Mouse (Mus musculus) MEL (cell line): Measurements from ENCODE around the gene Pla2g6. TPM values are rescaled to one million over a fixed set of nuclear protein-coding genes. Genes with fewer than 3 reads are reported as not detected.

Experiments used
- DNase-seq: peaks from one replicate; pipeline ENCODE4 v3.0.0; 2011; ENCODE audit warnings: low read depth, low spot score
- H3K27ac ChIP-seq: 2 replicates; pipeline ENCODE4 v1.5.1; 2012; ENCODE audit warnings: low read depth, mild to moderate bottlenecking, control low read depth, low read length, moderate library complexity; ENCODE audit not compliant: control insufficient read depth
- H3K27me3 ChIP-seq, 2 experiments: fragments of 150-350 bp in 1 of 2; sonication (generic) in 1 of 2; 2 replicates each; pipeline ENCODE4 v1.6.1; 2012; ENCODE audit warnings: low read length in 2 of 2, mild to moderate bottlenecking in 2 of 2, improper control_type of control experiment in 1 of 2, moderate library complexity in 1 of 2; ENCODE audit not compliant: insufficient read depth in 2 of 2, control insufficient read depth in 1 of 2
- H3K36me3 ChIP-seq, 2 experiments: 2 replicates each; pipeline ENCODE4 v1.6.1; 2012 to 2014; ENCODE audit warnings: low read length in 2 of 2, improper control_type of control experiment in 1 of 2, inconsistent platforms in 1 of 2, mild to moderate bottlenecking in 1 of 2; ENCODE audit not compliant: insufficient read depth in 2 of 2, control insufficient read depth in 1 of 2
- H3K4me1 ChIP-seq, 2 experiments: fragments of 150-350 bp in 1 of 2; sonication (generic) in 1 of 2; 2 replicates each; pipeline ENCODE4 v1.6.1; 2012; ENCODE audit warnings: low read length in 2 of 2, improper control_type of control experiment in 1 of 2, mild to moderate bottlenecking in 1 of 2; ENCODE audit not compliant: insufficient read depth in 2 of 2, control insufficient read depth in 1 of 2
- H3K4me3 ChIP-seq, 2 experiments: fragments of 150-350 bp in 1 of 2; sonication (generic) in 1 of 2; 2 replicates each; pipeline ENCODE4 v1.5.1; 2012; ENCODE audit warnings: low read depth in 2 of 2, low read length in 2 of 2, mild to moderate bottlenecking in 2 of 2, moderate library complexity in 2 of 2, control low read depth in 1 of 2, improper control_type of control experiment in 1 of 2; ENCODE audit not compliant: control insufficient read depth in 1 of 2, insufficient read depth in 1 of 2
- H3K79me2 ChIP-seq: 2 replicates; pipeline ENCODE4 v1.6.1; 2012; ENCODE audit warnings: mild to moderate bottlenecking, low read length, moderate library complexity; ENCODE audit not compliant: control insufficient read depth, poor library complexity, insufficient read depth
- H3K9ac ChIP-seq: 2 replicates; pipeline ENCODE4 v1.6.1; 2012; ENCODE audit warnings: low read depth, mild to moderate bottlenecking, control low read depth, low read length, moderate library complexity; ENCODE audit not compliant: control insufficient read depth, poor library complexity, severe bottlenecking
- H3K9me3 ChIP-seq: fragments of 150-350 bp; sonication (generic); replicated peaks from 2 replicates; pipeline ENCODE4 v1.6.1; 2012; ENCODE audit warnings: mild to moderate bottlenecking, low read length, improper control_type of control experiment, moderate library complexity; ENCODE audit not compliant: insufficient read depth
- BHLHE40 ChIP-seq: IDR thresholded peaks from 2 replicates; pipeline ENCODE4 v1.6.1; 2012; ENCODE audit warnings: low read depth, mild to moderate bottlenecking, inconsistent platforms, low read length, improper control_type of control experiment, borderline replicate concordance
- CHD1 ChIP-seq: IDR thresholded peaks from 2 replicates; pipeline ENCODE4 v1.6.1; 2012; ENCODE audit warnings: low read depth, mild to moderate bottlenecking, inconsistent platforms, low read length, improper control_type of control experiment
- CHD2 ChIP-seq: IDR thresholded peaks from 2 replicates; pipeline ENCODE4 v1.6.1; 2011; ENCODE audit warnings: low read length, improper control_type of control experiment
- CTCF ChIP-seq, 3 experiments: IDR thresholded peaks in 2 of 3; conservative IDR thresholded peaks in 1 of 3; 2 replicates each; pipeline ENCODE4 v1.5.1; 2011 to 2012; ENCODE audit warnings: low read length in 3 of 3, low read depth in 2 of 3, mild to moderate bottlenecking in 2 of 3, improper control_type of control experiment in 1 of 3, inconsistent platforms in 1 of 3, mixed read lengths in 1 of 3, moderate library complexity in 1 of 3; ENCODE audit not compliant: control insufficient read depth in 1 of 3, insufficient read depth in 1 of 3, poor library complexity in 1 of 3, severe bottlenecking in 1 of 3
- E2F4 ChIP-seq: IDR thresholded peaks from 2 replicates; pipeline ENCODE4 v1.6.1; 2011; ENCODE audit warnings: low read depth, low read length, improper control_type of control experiment, borderline replicate concordance
- ETS1 ChIP-seq: IDR thresholded peaks from 2 replicates; pipeline ENCODE4 v1.6.1; 2012; ENCODE audit warnings: low read depth, mild to moderate bottlenecking, inconsistent platforms, low read length, improper control_type of control experiment, moderate library complexity
- HCFC1 ChIP-seq: IDR thresholded peaks from 2 replicates; pipeline ENCODE4 v1.6.1; 2012; ENCODE audit warnings: low read depth, mild to moderate bottlenecking, inconsistent platforms, low read length, improper control_type of control experiment, moderate library complexity
- MAFK ChIP-seq: IDR thresholded peaks from 2 replicates; pipeline ENCODE4 v1.6.1; 2011; ENCODE audit warnings: low read depth, mild to moderate bottlenecking, low read length, improper control_type of control experiment, borderline replicate concordance
- MAX ChIP-seq: IDR thresholded peaks from 2 replicates; pipeline ENCODE4 v1.6.1; 2011; ENCODE audit warnings: low read length, improper control_type of control experiment
- MAZ ChIP-seq: IDR thresholded peaks from 2 replicates; pipeline ENCODE4 v1.6.1; 2012; ENCODE audit warnings: low read depth, mild to moderate bottlenecking, inconsistent platforms, low read length, improper control_type of control experiment
- MXI1 ChIP-seq: IDR thresholded peaks from 2 replicates; pipeline ENCODE4 v1.6.1; 2011; ENCODE audit warnings: mild to moderate bottlenecking, low read depth, low read length, improper control_type of control experiment
- MYB ChIP-seq: IDR thresholded peaks from 2 replicates; pipeline ENCODE4 v1.6.1; 2011; ENCODE audit warnings: mild to moderate bottlenecking, low read depth, low read length, improper control_type of control experiment
- MYC ChIP-seq: IDR thresholded peaks from 2 replicates; pipeline ENCODE4 v1.6.1; 2011; ENCODE audit warnings: low read depth, mild to moderate bottlenecking, low read length, improper control_type of control experiment, moderate library complexity
- NELFE ChIP-seq: IDR thresholded peaks from 2 replicates; pipeline ENCODE4 v1.6.1; 2011; ENCODE audit warnings: low read depth, low read length, improper control_type of control experiment
- POLR2A ChIP-seq, 2 experiments: IDR thresholded peaks; 2 replicates each; pipeline ENCODE4 v1.6.1; 2011 to 2012; ENCODE audit warnings: low read length in 2 of 2, mild to moderate bottlenecking in 2 of 2, control low read depth in 1 of 2, improper control_type of control experiment in 1 of 2, low read depth in 1 of 2, moderate library complexity in 1 of 2; ENCODE audit not compliant: control insufficient read depth in 1 of 2, insufficient read depth in 1 of 2, poor library complexity in 1 of 2
- POLR2AphosphoS2 ChIP-seq: IDR thresholded peaks from 2 replicates; pipeline ENCODE4 v1.6.1; 2011; ENCODE audit warnings: low read length, improper control_type of control experiment
- SMC3 ChIP-seq: IDR thresholded peaks from 2 replicates; pipeline ENCODE4 v1.6.1; 2011; ENCODE audit warnings: low read depth, low read length, improper control_type of control experiment
- TAL1 ChIP-seq: IDR thresholded peaks from 2 replicates; pipeline ENCODE4 v1.6.1; 2012; ENCODE audit warnings: mild to moderate bottlenecking, inconsistent platforms, low read length, moderate library complexity, mixed read lengths
- UBTF ChIP-seq: IDR thresholded peaks from 2 replicates; pipeline ENCODE4 v1.6.1; 2012; ENCODE audit warnings: low read depth, mild to moderate bottlenecking, inconsistent platforms, low read length, improper control_type of control experiment, moderate library complexity, borderline replicate concordance; ENCODE audit not compliant: insufficient read depth
- USF1 ChIP-seq: IDR thresholded peaks from 2 replicates; pipeline ENCODE4 v1.6.1; 2014; ENCODE audit warnings: low read depth, mild to moderate bottlenecking, inconsistent platforms, low read length, improper control_type of control experiment, moderate library complexity
- ZMIZ1 ChIP-seq: IDR thresholded peaks from 2 replicates; pipeline ENCODE4 v1.6.1; 2012; ENCODE audit warnings: low read depth, mild to moderate bottlenecking, inconsistent platforms, low read length, improper control_type of control experiment, moderate library complexity
- ZNF384 ChIP-seq: IDR thresholded peaks from 2 replicates; pipeline ENCODE4 v1.6.1; 2012; ENCODE audit warnings: low read depth, mild to moderate bottlenecking, inconsistent platforms, low read length, improper control_type of control experiment
- polyA plus RNA-seq, 2 experiments: library from polyadenylated mRNA; stranded (reverse) in 1 of 2; unstranded in 1 of 2; fragments of >175 nt in 1 of 2; fragments of >200 nt in 1 of 2; gene quantifications; 2 replicates each; pipeline versions ENCODE4 v1.2.1 to v1.2.4; 2012; ENCODE audit warnings: low replicate concordance in 2 of 2, low read depth in 1 of 2; ENCODE audit not compliant: insufficient read length in 2 of 2, insufficient read depth in 1 of 2, missing spikeins in 1 of 2
- total RNA-seq: library from RNA; depleted of rRNA; stranded (reverse); fragments of 300-350 nt; gene quantifications from 2 replicates; pipeline ENCODE4 v1.2.3, GENCODE M21; 2012

Pla2g6 gene
- total and polyA plus RNA-seq, 3 experiments: 11.8 to 24.7 TPM; not detected in 1

GRCm38 (mm10) chr15:79351331-79351767 lies 23.2 kb upstream of the Pla2g6 start:
- no peak for DNase-seq
- no peaks in the 10 kb centered on the region; the same call in 1 of the 2 replicates for H3K79me2 ChIP-seq
- no peak overlapping the region for H3K9ac ChIP-seq
- no peak overlapping the region for H3K27ac ChIP-seq
- H3K4me1 ChIP-seq: peaks cover 4 to 8% of the 10 kb centered on the region in 2 experiments; a peak in 2 of 4 replicates
- H3K36me3 ChIP-seq: no peaks in the 10 kb centered on the region
- no peak for TF ChIP-seq ETS1
- no peak for TF ChIP-seq CTCF (IDR thresholded peaks at IDR 0.05 in 2 of 3, conservative IDR thresholded peaks at IDR 0.05 in 1 of 3; ENCODE audit: control insufficient read depth in 1 of 3, insufficient read depth in 1 of 3, low read depth in 2 of 3, low read length in 3 of 3, poor library complexity in 1 of 3, severe bottlenecking in 1 of 3)
- no peak for TF ChIP-seq POLR2A (IDR thresholded peaks at IDR 0.05; ENCODE audit: control insufficient read depth in 1 of 2, insufficient read depth in 1 of 2, low read depth in 1 of 2, low read length in 2 of 2, poor library complexity in 1 of 2)
- no peak for TF ChIP-seq SMC3
- no peak for TF ChIP-seq MYC
- no peak for TF ChIP-seq TAL1
- no peak for TF ChIP-seq BHLHE40
- TF ChIP-seq MAX: no peak
- no peak for TF ChIP-seq MXI1
- TF ChIP-seq ZMIZ1: no peak
- no peak for TF ChIP-seq HCFC1
- no peak for TF ChIP-seq MAFK
- no peak for TF ChIP-seq E2F4
- no peak for TF ChIP-seq NELFE
- TF ChIP-seq ZNF384: no peak
- TF ChIP-seq MAZ: no peak
- H3K4me3 ChIP-seq: no peak overlapping the region
- no peaks in the 10 kb centered on the region for H3K9me3 ChIP-seq
- no peaks in the 10 kb centered on the region for H3K27me3 ChIP-seq

GRCm38 (mm10) chr15:79350866-79351265 lies 22.7 kb upstream of the Pla2g6 start:
- H3K4me1 ChIP-seq: peaks cover 4 to 8% of the 10 kb centered on the region in 2 experiments; a peak in 2 of 4 replicates
- no peaks in the 10 kb centered on the region for H3K9me3 ChIP-seq
- H3K79me2 ChIP-seq: no peaks in the 10 kb centered on the region; the same call in 1 of the 2 replicates
- H3K27me3 ChIP-seq: no peaks in the 10 kb centered on the region
- no peak for DNase-seq
- H3K9ac ChIP-seq: no peak overlapping the region
- H3K4me3 ChIP-seq: no peak overlapping the region
- no peaks in the 10 kb centered on the region for H3K36me3 ChIP-seq
- TF ChIP-seq POLR2AphosphoS2: no peak
- no peak for TF ChIP-seq USF1
- no peak for TF ChIP-seq MYB
- TF ChIP-seq MAFK: no peak
- TF ChIP-seq CHD1: no peak
- TF ChIP-seq UBTF: no peak
- TF ChIP-seq BHLHE40: no peak
- TF ChIP-seq CHD2: no peak
- no peak overlapping the region for H3K27ac ChIP-seq
